Mouse (Mus musculus) megakaryocyte, embryonic 14.5 days (primary cell): ENCODE measurements at regions not wholly inside any gene's neighbourhood (a gene's known extent, or its start where the extent isn't known, plus 50 kb on each side); places are given as distances from the start of the nearest gene placed in this dataset.

Experiments used
- FLI1 ChIP-seq: IDR thresholded peaks from 2 replicates; pipeline ENCODE4 v1.6.1; 2012; ENCODE audit warnings: low read length, inconsistent platforms, mixed read lengths
- GATA1 ChIP-seq: IDR thresholded peaks from 3 replicates; pipeline ENCODE4 v1.6.1; 2012; ENCODE audit warnings: mixed read lengths, low read length, inconsistent platforms, borderline replicate concordance

DNA sequence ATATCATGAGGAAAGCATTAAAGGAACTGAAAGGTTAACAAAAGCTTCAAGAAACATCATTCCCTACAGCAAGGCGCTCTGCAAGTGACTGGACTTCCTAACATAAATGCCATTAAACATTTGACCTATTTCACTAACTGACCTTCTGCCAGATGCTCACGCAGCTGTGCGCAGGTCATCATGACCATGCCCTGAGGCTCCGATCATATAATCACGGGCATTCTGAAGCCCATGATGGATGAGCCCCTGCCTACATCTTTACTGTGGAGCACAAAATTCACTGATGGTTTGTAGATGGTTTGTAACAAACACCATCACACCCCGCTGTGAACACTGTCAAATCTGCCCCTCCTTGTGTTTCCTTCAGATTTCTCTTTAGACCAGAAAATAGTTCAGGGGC, 270.1 kb upstream of the Pabpc6 start:
- no peak for TF ChIP-seq GATA1
- no peak for TF ChIP-seq FLI1
